Mouse (Mus musculus) C2C12 (cell line): ENCODE results near the gene Nol4l.

Experiments
- CTCF ChIP-seq: IDR thresholded peaks from one replicate; pipeline ENCODE4 v1.5.1; 2011; ENCODE audit not compliant: control insufficient read depth, insufficient read depth, insufficient read length
- MAX ChIP-seq: IDR thresholded peaks from one replicate; pipeline ENCODE4 v1.6.1; 2011; ENCODE audit warnings: mild to moderate bottlenecking, control low read depth
- MYOD1 ChIP-seq: IDR thresholded peaks from one replicate; pipeline ENCODE4 v1.6.1; 2011; ENCODE audit warnings: low read depth; ENCODE audit not compliant: control insufficient read depth, insufficient read length

GRCm38 (mm10) chr2:153411557-153411956 is 118.2 kb downstream of the Nol4l start:
- no peak for TF ChIP-seq CTCF
- TF ChIP-seq MYOD1: no peak
- no peak for TF ChIP-seq MAX
